In the genomic region with DNA sequence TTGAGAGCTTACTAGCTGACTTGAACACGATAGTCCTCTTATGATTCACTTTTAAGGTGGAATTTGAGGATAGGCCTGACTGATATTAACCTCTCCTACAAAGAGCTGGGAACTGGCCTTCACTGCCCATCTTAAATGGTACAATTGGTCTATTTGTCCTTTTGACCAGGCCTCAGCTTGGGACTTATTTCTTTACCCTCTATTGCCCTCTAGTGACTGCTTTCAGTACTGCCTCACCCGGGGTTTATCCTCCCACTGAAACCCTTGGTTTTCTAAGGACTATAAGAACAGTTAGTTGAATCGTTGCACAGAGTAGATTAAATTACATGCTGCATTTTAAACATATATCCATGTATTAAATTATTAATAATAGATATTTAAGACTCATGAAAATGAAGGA, we compare ENCODE assay signal across 9 mouse cellular contexts. TPM values are rescaled to one million over a fixed set of nuclear protein-coding genes. Genes with fewer than 3 reads are reported as not detected.
DNase-seq lines count a peak whose midpoint lies in the region; ATAC-seq and TF ChIP-seq lines count a peak whose summit lies in the region.
"Had no signal": no experiment of that assay in that cellular context is flagged by ENCODE, and none has a peak within 500 bp of the region (broad histone marks: within the 10 kb centered on the region; RNA-seq: fewer than 3 reads in every experiment).

No protein-coding gene starts in this region.

- H3K79me2 ChIP-seq in heart, adult 2 months (replicated peaks; ENCODE audit: control insufficient read depth, insufficient read depth, low read length) = no peaks in the 10 kb centered on the region

- peak; percentile 95 for TF ChIP-seq CTCF in heart, adult 2 months (IDR thresholded peaks at IDR 0.05)
- TF ChIP-seq CTCF in left cerebral cortex, adult 2 months (IDR thresholded peaks at IDR 0.05) = peak; percentile 90

- no peak for TF ChIP-seq POLR2A in heart, adult 2 months (IDR thresholded peaks at IDR 0.05; ENCODE audit: insufficient read depth, low read depth, low read length)

- peak; percentile 29 to 53 for DNase-seq in heart, adult 2 months
- DNase-seq in cerebellum, postnatal 10 days = peak; percentile 91 to 95
- peak; percentile 78 for DNase-seq in gastrocnemius, adult 18-20 months (ENCODE audit: low spot score)
- DNase-seq in left cerebral cortex, adult 2 months (ENCODE audit: extremely low spot score in 1 of 2, low spot score in 2 of 2) = peak; percentile 55 to 78
- peak; percentile 4 to 25 for DNase-seq in spleen, postnatal 36 days (ENCODE audit: low spot score in 2 of 2)

- intact Hi-C loops in heart, adult 2 months (cut with DNase I) = loop anchor here (2.0 to 5.0 kb wide), 2 partner anchors 499 to 554 kb away; no protein-coding TSS in a partner anchor
- intact Hi-C loops in left cerebral cortex, adult 2 months (cut with DNase I) = loop anchor here (2.0 to 5.0 kb wide), 6 partner anchors 134 to 556 kb away; partner anchors contain the start of gene Camk2d

- no peaks in the 10 kb centered on the region for H3K36me3 ChIP-seq in heart, adult 2 months (ENCODE audit: control insufficient read depth, insufficient read depth, low read length)
- H3K36me3 ChIP-seq in heart, embryonic 11.5 days (ENCODE audit: control insufficient read depth, insufficient read depth, low read length) = no peaks in the 10 kb centered on the region
- H3K36me3 ChIP-seq in intestine, embryonic 15.5 days = no peaks in the 10 kb centered on the region
- no peaks in the 10 kb centered on the region for H3K36me3 ChIP-seq in midbrain, embryonic 12.5 days
- H3K36me3 ChIP-seq: liver, embryonic 15.5 days had no signal

- H3K4me1 ChIP-seq in heart, adult 2 months (ENCODE audit: control insufficient read depth, insufficient read depth, low read length) = no peaks in the 10 kb centered on the region
- H3K4me1 ChIP-seq in heart, embryonic 11.5 days (ENCODE audit: control insufficient read depth, insufficient read depth, low read length) = peaks cover 5% of the 10 kb centered on the region
- no peaks in the 10 kb centered on the region for H3K4me1 ChIP-seq in intestine, embryonic 15.5 days (replicated peaks)
- no peaks in the 10 kb centered on the region for H3K4me1 ChIP-seq in midbrain, embryonic 12.5 days
- H3K4me1 ChIP-seq: liver, embryonic 15.5 days had no signal

- H3K27ac ChIP-seq in heart, adult 2 months = no peak overlapping the region
- no peak overlapping the region for H3K27ac ChIP-seq in heart, embryonic 11.5 days (ENCODE audit: low read depth, low read length)
- H3K27ac ChIP-seq in intestine, embryonic 15.5 days = no peak overlapping the region
- H3K27ac ChIP-seq in left cerebral cortex, adult 2 months = no peak overlapping the region
- H3K27ac ChIP-seq in midbrain, embryonic 12.5 days (replicated peaks) = no peak overlapping the region
- H3K27ac ChIP-seq: liver, embryonic 15.5 days had no signal

- no peak for ATAC-seq in heart, embryonic 11.5 days (replicated peaks; ENCODE audit: insufficient number of reproducible peaks, low FRiP score, low TSS enrichment)
- peak; percentile 31; the same call in 1 of the 2 replicates for ATAC-seq in intestine, embryonic 15.5 days
- peak; percentile 82 for ATAC-seq in midbrain, embryonic 12.5 days (ENCODE audit: low FRiP score, low read depth)

- no peak for TF ChIP-seq EP300 in heart, adult 2 months (IDR thresholded peaks at IDR 0.05; ENCODE audit: insufficient read depth, low read depth, low read length)

- H3K4me2 ChIP-seq in heart, embryonic 11.5 days = no peak overlapping the region
- no peak overlapping the region for H3K4me2 ChIP-seq in intestine, embryonic 15.5 days (replicated peaks)
- H3K4me2 ChIP-seq in midbrain, embryonic 12.5 days (replicated peaks) = no peak overlapping the region
- H3K4me2 ChIP-seq: liver, embryonic 15.5 days had no signal

- WGBS in heart, adult 2 months = 23% methylated on average over 3 of the region's 3 CpGs
- WGBS in heart, embryonic 11.5 days (ENCODE audit: insufficient replicate concordance) = 29% methylated on average over 3 of the region's 3 CpGs
- 36% methylated on average over 3 of the region's 3 CpGs for WGBS in intestine, embryonic 15.5 days
- 33% methylated on average over 3 of the region's 3 CpGs for WGBS in midbrain, embryonic 12.5 days

- no peak overlapping the region for H3K9ac ChIP-seq in heart, adult 2 months (ENCODE audit: low read depth, low read length)
- no peak overlapping the region for H3K9ac ChIP-seq in heart, embryonic 11.5 days (ENCODE audit: low read depth, low read length)
- H3K9ac ChIP-seq in intestine, embryonic 15.5 days = no peak overlapping the region
- H3K9ac ChIP-seq in midbrain, embryonic 12.5 days (replicated peaks) = no peak overlapping the region
- H3K9ac ChIP-seq: liver, embryonic 15.5 days had no signal

- H3K9me3 ChIP-seq in heart, embryonic 11.5 days (replicated peaks; ENCODE audit: control insufficient read depth, low read length) = no peaks in the 10 kb centered on the region
- H3K9me3 ChIP-seq in intestine, embryonic 15.5 days = no peaks in the 10 kb centered on the region
- H3K9me3 ChIP-seq in midbrain, embryonic 12.5 days = no peaks in the 10 kb centered on the region
- H3K9me3 ChIP-seq: liver, embryonic 15.5 days had no signal

- H3K4me3 ChIP-seq in heart, adult 2 months = no peak overlapping the region
- no peak overlapping the region for H3K4me3 ChIP-seq in heart, embryonic 11.5 days (ENCODE audit: low read depth, low read length)
- no peak overlapping the region for H3K4me3 ChIP-seq in intestine, embryonic 15.5 days (replicated peaks)
- no peak overlapping the region for H3K4me3 ChIP-seq in left cerebral cortex, adult 2 months
- H3K4me3 ChIP-seq in midbrain, embryonic 12.5 days = no peak overlapping the region
- H3K4me3 ChIP-seq: liver, embryonic 15.5 days had no signal

- no peaks in the 10 kb centered on the region for H3K27me3 ChIP-seq in heart, adult 2 months (ENCODE audit: control insufficient read depth, insufficient read depth, low read length)
- no peaks in the 10 kb centered on the region for H3K27me3 ChIP-seq in heart, embryonic 11.5 days (ENCODE audit: control insufficient read depth, insufficient read depth, low read length)
- H3K27me3 ChIP-seq in intestine, embryonic 15.5 days (replicated peaks) = no peaks in the 10 kb centered on the region
- no peaks in the 10 kb centered on the region for H3K27me3 ChIP-seq in midbrain, embryonic 12.5 days
- H3K27me3 ChIP-seq: liver, embryonic 15.5 days had no signal

RNA-seq across cellular contexts. Expression of gene Arsj, which starts 39.4 kb away (rescaled TPM):
- under 1 TPM; 0.39 to 0.68 TPM for total RNA-seq in heart, adult 2 months (2021)
- 0.33 and 0.47 TPM in 2 replicates for polyA plus RNA-seq in heart, adult 2 months (2012; rRNA removed)
- polyA plus RNA-seq in heart, embryonic 11.5 days (2014; fragmentation: Nextera tagmentation; extraction: Ambion mirVana) = 0.26 and 0.34 TPM in 2 replicates
- under 1 TPM; 0.30 to 0.38 TPM for total RNA-seq in gastrocnemius, adult 18-20 months (2021)
- polyA plus RNA-seq in intestine, embryonic 15.5 days (2015; fragmentation: Nextera tagmentation; extraction: Ambion mirVana) = 1.7 and 1.8 TPM in 2 replicates
- total RNA-seq in left cerebral cortex, adult 2 months (2021) = 1 to 10 TPM; 2.8 to 2.9 TPM
- 0.14 and 0.18 TPM in 2 replicates for polyA plus RNA-seq in midbrain, embryonic 12.5 days (2016; fragmentation: Nextera tagmentation; extraction: Ambion mirVana)

Comparison
In these comparisons a context has a peak if more than half of its experiments do, and no peak if none do; other contexts are left out.
1. DNase-seq: peak in every context shown above with its lines; median percentile 93 in cerebellum, postnatal 10 days; 78 in gastrocnemius, adult 18-20 months; 66 in left cerebral cortex, adult 2 months; 41 in heart, adult 2 months; 14 in spleen, postnatal 36 days.